Mouse (Mus musculus): ENCODE data around the gene Ski.
A peak's percentile ranks its signal among the peaks of the same experiment; 100 is the strongest.

The Ski gene

GRCm38 (mm10) chr4:155234371-155235310, 12.2 kb upstream of the Ski start:
- DNase-seq (ENCODE audit: low read depth), result no peak

GRCm38 (mm10) chr4:155233878-155234277, 11.5 kb upstream of the Ski start:
- DNase-seq (ENCODE audit: low read depth), result no peak

DNA sequence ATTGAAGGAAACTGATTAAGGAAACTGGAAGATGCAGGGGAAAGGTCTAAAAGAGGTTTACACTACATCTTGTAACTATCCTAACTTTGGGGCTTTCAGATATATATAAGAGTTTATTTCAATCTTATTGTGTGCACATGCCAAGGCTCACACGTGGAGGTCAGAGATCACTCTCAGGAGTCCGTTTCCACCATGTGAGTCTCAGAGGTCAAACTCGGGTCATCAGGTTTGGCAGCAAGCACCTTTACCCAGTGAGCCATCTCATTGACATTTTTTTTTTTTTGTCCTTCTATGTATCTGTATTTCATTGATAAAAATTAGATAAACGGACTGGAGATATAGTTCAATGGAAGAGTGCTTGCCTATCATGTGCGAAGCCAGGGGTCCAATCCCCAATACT, 6.1 kb upstream of the Ski start:
- no peak for DNase-seq (ENCODE audit: low read depth)

- no peak for DNase-seq (ENCODE audit: low read depth)
Observed at GRCm38 (mm10) chr4:155227986-155228385, 5.6 kb upstream of the Ski start.

GRCm38 (mm10) chr4:155225918-155226317, 3.5 kb upstream of the Ski start:
- no peak for DNase-seq (ENCODE audit: low read depth)

GRCm38 (mm10) chr4:155223594-155224528, 1.5 kb upstream of the Ski start:
- no peak for DNase-seq (ENCODE audit: low read depth)

- DNase-seq (ENCODE audit: low read depth), result peak; percentile 84
Observed at GRCm38 (mm10) chr4:155222841-155223593, 625 bp upstream of the Ski start.

GRCm38 (mm10) chr4:155221599-155222551, 517 bp downstream of the Ski start:
- no peak for DNase-seq (ENCODE audit: low read depth)

GRCm38 (mm10) chr4:155221106-155221505, 1.3 kb downstream of the Ski start:
- no peak for DNase-seq (ENCODE audit: low read depth)

GRCm38 (mm10) chr4:155220213-155221100, 1.9 kb downstream of the Ski start:
- DNase-seq (ENCODE audit: low read depth), result no peak

DNA sequence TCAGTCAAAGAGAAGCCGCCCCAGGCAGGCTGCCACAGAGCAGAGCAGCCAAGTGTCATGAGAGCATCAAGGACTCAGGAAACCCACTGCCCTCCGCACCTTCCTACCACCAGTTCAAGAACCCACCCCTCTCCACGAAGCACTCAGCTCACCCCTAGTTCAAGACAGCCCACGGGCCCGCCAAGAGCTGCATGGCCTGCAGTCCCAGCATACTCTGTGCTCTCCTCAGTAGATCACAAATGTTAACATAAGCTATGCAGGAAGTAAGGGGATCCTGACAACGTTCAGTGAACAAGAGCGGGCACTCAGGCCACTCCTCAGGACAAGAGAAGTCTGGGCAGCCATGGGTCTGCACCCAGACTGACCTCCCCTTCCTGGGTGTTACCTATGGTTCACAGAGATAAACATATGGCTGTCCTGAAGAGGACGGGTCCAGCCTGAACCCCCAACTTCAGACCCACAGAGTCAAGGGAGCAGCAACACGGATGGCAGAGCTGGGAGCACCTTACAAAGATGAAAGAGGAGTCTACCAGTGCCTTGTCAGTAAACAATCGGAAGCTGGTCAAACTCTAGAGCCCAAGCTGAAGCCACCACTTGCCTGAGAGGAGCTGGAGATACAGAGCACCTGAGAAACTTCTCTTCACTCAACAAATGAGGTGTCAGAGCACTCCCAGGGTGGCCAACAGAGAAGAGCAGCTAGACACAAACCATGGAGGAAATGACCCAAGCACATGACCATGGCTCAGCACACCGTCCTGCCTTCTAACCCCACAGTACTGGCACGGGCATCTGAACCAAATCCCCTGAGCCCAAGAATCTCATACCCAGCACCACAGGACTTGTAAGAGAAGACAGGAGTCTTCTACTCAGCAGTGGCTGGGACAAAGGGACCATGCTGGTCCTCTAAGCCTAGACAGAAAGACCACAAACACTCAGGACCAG, 2.9 kb downstream of the Ski start:
- no peak for DNase-seq (ENCODE audit: low read depth)

DNA sequence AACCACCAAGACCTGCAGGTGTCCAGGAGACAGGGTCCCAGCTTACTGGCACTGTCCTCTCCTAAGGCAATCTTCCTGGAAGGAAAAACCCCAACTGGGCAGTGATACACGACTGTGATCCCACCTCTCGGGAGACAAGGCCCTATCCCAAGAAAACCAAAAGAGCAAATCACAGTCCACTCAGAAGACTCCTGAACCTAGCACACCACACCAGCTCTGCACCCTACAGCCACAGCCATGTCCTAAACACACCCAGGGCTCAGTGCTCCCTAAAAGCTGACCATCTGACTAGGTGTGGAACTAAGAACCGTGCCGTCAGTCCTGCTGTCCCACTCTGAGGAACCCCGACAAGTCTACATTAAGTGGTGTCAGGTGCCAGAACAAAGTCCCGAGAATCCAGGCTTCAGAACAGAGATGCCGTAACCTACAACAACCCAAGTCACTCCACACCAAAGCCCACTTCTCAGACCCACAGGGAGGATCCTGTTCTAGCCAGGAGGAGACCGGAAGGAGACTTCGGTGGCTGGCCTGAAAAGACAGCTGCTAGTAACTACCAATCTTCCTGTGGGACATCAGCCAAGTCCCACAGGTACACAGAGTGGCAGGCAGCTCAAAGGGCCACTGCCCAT, 4.2 kb downstream of the Ski start:
- no peak for DNase-seq (ENCODE audit: low read depth)

DNA sequence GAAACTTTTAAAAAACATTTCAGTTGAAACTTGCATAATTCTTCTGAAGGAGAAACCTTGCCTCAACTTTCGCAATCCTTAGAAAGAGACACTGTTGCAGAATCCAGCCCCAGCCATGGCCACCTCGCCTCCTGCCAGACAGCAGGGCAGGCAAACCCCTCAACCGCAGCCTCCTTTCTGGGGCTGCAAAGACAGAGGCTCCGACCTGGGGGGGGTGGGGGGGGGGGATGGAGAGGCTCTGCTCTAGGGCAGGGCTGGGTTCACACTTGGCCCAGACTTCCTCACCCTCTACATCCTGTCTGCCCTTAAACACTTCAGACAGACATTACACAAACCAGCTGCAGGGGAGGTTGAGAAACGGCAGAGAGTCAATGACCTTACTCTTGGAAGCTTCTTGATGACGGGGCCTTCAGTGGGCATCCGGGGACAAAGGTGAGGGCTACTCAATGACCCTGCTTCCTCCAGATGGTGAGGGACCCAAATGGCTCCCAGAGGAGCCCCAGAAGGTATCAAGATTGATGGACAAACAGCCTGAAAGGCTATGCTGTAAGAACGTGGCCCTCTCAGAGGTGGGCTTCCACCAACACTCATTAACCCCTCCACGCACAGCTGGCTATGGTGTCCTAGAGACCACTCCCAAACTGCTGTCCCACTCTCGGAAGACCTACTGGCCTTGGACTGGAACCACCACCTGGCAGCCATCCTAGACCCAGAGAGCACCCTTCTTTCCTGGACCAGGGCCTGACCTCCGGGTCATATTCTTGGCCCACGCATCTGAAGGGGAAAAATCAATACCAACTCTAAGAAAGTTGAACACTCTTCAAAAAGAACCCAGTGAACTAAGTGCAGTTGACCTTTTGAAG, 4.9 kb downstream of the Ski start:
- no peak for DNase-seq (ENCODE audit: low read depth)

GRCm38 (mm10) chr4:155215773-155216630, 6.4 kb downstream of the Ski start:
- DNase-seq (ENCODE audit: low read depth), result no peak

DNA sequence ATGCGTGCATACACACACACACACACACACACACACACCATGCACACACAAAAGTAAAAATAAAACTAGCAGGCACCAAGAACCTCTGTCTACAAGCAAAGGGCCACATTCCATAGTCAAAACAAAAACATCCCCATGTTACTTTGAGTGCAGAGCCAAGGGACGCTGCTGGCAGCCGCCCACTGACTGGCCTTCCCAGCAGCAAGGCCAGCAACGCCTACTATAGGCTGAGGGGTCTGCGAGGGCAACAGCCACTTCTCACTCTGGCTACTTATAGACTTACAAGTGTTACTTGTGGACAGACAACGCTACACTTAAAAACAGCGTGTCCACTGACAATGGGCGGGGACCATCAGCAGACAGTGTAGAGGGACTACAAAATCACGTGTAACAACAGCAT, 7.2 kb downstream of the Ski start:
- no peak for DNase-seq (ENCODE audit: low read depth)

DNA sequence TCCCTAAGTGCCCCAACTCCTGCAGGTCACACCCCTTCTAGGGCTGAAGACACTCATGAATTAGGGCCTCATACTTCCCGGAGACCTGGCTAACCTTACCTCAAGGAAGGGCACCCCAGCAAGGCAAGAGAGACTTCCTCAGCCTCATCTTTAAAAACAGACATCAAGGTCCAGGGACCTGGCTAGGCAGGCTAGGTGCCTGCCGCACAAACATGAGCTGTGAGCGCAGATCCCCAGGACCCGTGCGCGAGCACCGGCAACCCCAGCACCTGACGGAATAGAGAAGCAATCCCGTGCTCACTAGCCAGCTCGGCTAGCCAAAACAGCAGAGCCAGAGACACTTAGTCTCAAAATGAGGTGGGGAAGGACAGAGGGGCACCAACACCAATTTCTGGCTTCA, 7.6 kb downstream of the Ski start:
- no peak for DNase-seq (ENCODE audit: low read depth)

All from c-Kit-positive CD71-negative TER-119-negative erythroid progenitor cells, embryonic 14.5 days (primary cell).